Mouse (Mus musculus): ENCODE data around the gene Rrp1b. TPM values are rescaled to one million over a fixed set of nuclear protein-coding genes. Genes with fewer than 3 reads are reported as not detected.

Gene Rrp1b
- total and polyA plus RNA-seq, 2 experiments: 5.7 to 5.9 TPM

DNA sequence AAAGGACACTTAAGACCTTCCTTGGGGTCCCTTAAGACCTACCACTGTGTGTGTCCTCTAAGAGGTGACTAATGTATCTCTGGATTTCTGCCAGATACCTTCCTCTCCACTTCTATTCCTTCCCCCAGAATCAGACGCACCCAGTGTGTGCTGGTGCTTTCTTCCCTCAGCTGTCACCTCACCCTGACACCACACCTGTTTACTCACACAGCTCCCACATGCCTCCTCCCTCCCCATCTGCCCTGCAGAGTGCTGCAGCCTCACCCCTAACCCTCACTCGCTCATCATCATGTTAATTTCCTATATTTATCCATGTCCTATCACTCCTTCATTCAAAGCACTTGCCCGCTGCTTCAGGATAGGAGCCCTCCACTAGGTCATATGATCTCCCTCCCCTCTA, 23.6 kb upstream of the Rrp1b start:
- H3K27ac ChIP-seq (replicated peaks; ENCODE audit: insufficient read depth, low read depth, low read length): no peak overlapping the region
- H3K4me1 ChIP-seq (ENCODE audit: control insufficient read depth, insufficient read depth, low read length): no peaks in the 10 kb centered on the region
- no peak overlapping the region for H3K4me3 ChIP-seq (ENCODE audit: insufficient read depth, low read depth, low read length)
- TF ChIP-seq CTCF (IDR thresholded peaks at IDR 0.05; ENCODE audit: low read depth, low read length) (no peak), POLR2A (IDR thresholded peaks at IDR 0.05; ENCODE audit: extremely low read depth, insufficient read depth, low read length) (no peak)
- H3K9ac ChIP-seq (ENCODE audit: low read depth, low read length): no peak overlapping the region
- H3K36me3 ChIP-seq (ENCODE audit: control insufficient read depth, insufficient read depth, low read length): no peaks in the 10 kb centered on the region
- no peaks in the 10 kb centered on the region for H3K27me3 ChIP-seq (ENCODE audit: control insufficient read depth, insufficient read depth, low read length)
- WGBS: 93% methylated on average over 3 of the region's 3 CpGs
- no peaks in the 10 kb centered on the region for H3K79me2 ChIP-seq (ENCODE audit: control insufficient read depth, insufficient read depth, low read length)
- no peak for DNase-seq (ENCODE audit: extremely low read depth, low read depth, low spot score)

DNA sequence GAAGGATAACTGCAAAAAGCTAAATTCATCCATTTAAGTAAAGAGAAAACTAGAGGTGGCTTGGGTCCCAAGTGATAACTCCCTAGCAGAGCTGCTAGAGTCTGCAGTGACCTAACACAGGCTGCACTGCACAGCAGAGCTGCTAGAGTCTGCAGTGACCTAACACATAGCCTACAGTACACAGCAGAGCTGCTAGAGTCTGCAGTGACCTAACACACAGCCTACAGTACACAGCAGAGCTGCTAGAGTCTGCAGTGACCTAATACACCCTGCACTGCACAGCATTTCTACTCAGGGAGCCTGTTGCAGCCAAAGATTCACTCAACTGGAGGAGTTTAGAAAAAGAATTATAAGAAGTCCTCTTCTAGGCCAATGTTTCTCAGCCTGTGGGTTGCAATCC, 22.2 kb upstream of the Rrp1b start:
- Histone ChIP-seq H3K79me2 (ENCODE audit: control insufficient read depth, insufficient read depth, low read length) (no peaks in the 10 kb centered on the region), H3K36me3 (ENCODE audit: control insufficient read depth, insufficient read depth, low read length) (no peaks in the 10 kb centered on the region), H3K4me3 (ENCODE audit: insufficient read depth, low read depth, low read length) (no peak overlapping the region), H3K9ac (ENCODE audit: low read depth, low read length) (no peak overlapping the region), H3K4me1 (ENCODE audit: control insufficient read depth, insufficient read depth, low read length) (no peaks in the 10 kb centered on the region), H3K27me3 (ENCODE audit: control insufficient read depth, insufficient read depth, low read length) (no peaks in the 10 kb centered on the region), H3K27ac (replicated peaks; ENCODE audit: insufficient read depth, low read depth, low read length) (no peak overlapping the region)
- TF ChIP-seq CTCF (IDR thresholded peaks at IDR 0.05; ENCODE audit: low read depth, low read length) (no peak), POLR2A (IDR thresholded peaks at IDR 0.05; ENCODE audit: extremely low read depth, insufficient read depth, low read length) (no peak)
- no peak for DNase-seq (ENCODE audit: extremely low read depth, low read depth, low spot score)

DNA sequence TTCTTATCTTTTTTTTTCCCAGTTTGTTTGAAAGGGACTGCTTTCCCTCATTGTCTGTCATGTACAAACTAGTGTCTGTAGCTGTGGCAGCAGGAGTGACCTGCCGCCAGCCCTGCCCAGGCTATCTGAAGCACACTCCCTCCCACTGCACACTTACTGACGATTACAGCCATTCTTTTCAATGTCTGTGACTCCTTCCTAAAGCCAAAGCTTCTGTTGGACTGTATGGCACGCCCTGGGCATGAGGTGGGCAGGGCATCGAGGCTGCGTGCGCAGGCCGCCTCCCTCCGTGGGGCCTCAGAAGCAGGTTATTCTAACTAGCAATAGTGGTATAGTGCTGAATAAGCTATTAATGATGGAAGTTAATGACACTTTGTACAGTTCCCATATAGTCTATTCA, 19.4 kb upstream of the Rrp1b start:
- Histone ChIP-seq H3K36me3 (ENCODE audit: control insufficient read depth, insufficient read depth, low read length) (no peaks in the 10 kb centered on the region), H3K4me3 (ENCODE audit: insufficient read depth, low read depth, low read length) (no peak overlapping the region), H3K4me1 (ENCODE audit: control insufficient read depth, insufficient read depth, low read length) (no peaks in the 10 kb centered on the region), H3K27me3 (ENCODE audit: control insufficient read depth, insufficient read depth, low read length) (no peaks in the 10 kb centered on the region), H3K79me2 (ENCODE audit: control insufficient read depth, insufficient read depth, low read length) (no peaks in the 10 kb centered on the region), H3K27ac (replicated peaks; ENCODE audit: insufficient read depth, low read depth, low read length) (no peak overlapping the region), H3K9ac (ENCODE audit: low read depth, low read length) (no peak overlapping the region)
- TF ChIP-seq POLR2A (IDR thresholded peaks at IDR 0.05; ENCODE audit: extremely low read depth, insufficient read depth, low read length) (no peak), CTCF (IDR thresholded peaks at IDR 0.05; ENCODE audit: low read depth, low read length) (no peak)
- no peak for DNase-seq (ENCODE audit: extremely low read depth, low read depth, low spot score)
- WGBS: 93% methylated on average over 8 of the region's 8 CpGs

- Histone ChIP-seq H3K9ac (ENCODE audit: low read depth, low read length) (no peak overlapping the region), H3K27ac (replicated peaks; ENCODE audit: insufficient read depth, low read depth, low read length) (no peak overlapping the region), H3K27me3 (ENCODE audit: control insufficient read depth, insufficient read depth, low read length) (no peaks in the 10 kb centered on the region), H3K4me1 (ENCODE audit: control insufficient read depth, insufficient read depth, low read length) (peaks cover 7% of the 10 kb centered on the region; the same call in 1 of the 2 replicates), H3K79me2 (ENCODE audit: control insufficient read depth, insufficient read depth, low read length) (no peaks in the 10 kb centered on the region), H3K36me3 (ENCODE audit: control insufficient read depth, insufficient read depth, low read length) (no peaks in the 10 kb centered on the region), H3K4me3 (ENCODE audit: insufficient read depth, low read depth, low read length) (no peak overlapping the region)
- 80% methylated on average over 5 of the region's 5 CpGs for WGBS
- TF ChIP-seq POLR2A (IDR thresholded peaks at IDR 0.05; ENCODE audit: extremely low read depth, insufficient read depth, low read length): no peak
- no peak for TF ChIP-seq CTCF (IDR thresholded peaks at IDR 0.05; ENCODE audit: low read depth, low read length)
- no peak for DNase-seq (ENCODE audit: extremely low read depth, low read depth, low spot score)
Measured at GRCm38 (mm10) chr17:32018127-32018894, 17.6 kb upstream of the Rrp1b start.

- peak; percentile 74 for DNase-seq (ENCODE audit: extremely low read depth, low read depth, low spot score)
- WGBS: 70% methylated on average over 3 of the region's 3 CpGs
- H3K4me1 ChIP-seq (ENCODE audit: control insufficient read depth, insufficient read depth, low read length): peaks cover 7% of the 10 kb centered on the region; the same call in 1 of the 2 replicates
- no peaks in the 10 kb centered on the region for H3K79me2 ChIP-seq (ENCODE audit: control insufficient read depth, insufficient read depth, low read length)
- H3K4me3 ChIP-seq (ENCODE audit: insufficient read depth, low read depth, low read length): no peak overlapping the region
- no peaks in the 10 kb centered on the region for H3K36me3 ChIP-seq (ENCODE audit: control insufficient read depth, insufficient read depth, low read length)
- H3K9ac ChIP-seq (ENCODE audit: low read depth, low read length): no peak overlapping the region
- TF ChIP-seq CTCF (IDR thresholded peaks at IDR 0.05; ENCODE audit: low read depth, low read length) (no peak), POLR2A (IDR thresholded peaks at IDR 0.05; ENCODE audit: extremely low read depth, insufficient read depth, low read length) (no peak)
- H3K27me3 ChIP-seq (ENCODE audit: control insufficient read depth, insufficient read depth, low read length): no peaks in the 10 kb centered on the region
- no peak overlapping the region for H3K27ac ChIP-seq (replicated peaks; ENCODE audit: insufficient read depth, low read depth, low read length)
Measured at GRCm38 (mm10) chr17:32021981-32022380, 13.9 kb upstream of the Rrp1b start.

DNA sequence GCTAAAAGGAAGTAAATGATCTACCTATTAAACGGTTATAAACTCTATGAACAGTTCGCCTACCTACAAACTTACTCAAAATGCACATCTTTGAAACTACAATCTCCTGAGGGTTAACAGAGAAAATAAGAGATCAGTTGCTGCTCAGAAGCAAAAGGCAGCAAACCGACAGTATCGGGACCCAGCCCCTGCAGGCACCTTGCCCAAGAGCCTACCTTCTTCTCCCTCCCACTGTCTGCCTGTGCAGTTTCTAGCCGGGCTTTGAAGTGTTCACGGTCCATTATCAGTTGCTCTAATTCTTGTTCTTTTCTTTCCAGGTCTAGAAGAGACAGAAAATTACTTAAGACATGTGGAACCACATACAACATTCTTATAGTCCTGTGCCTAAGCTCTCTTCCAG, 13.3 kb upstream of the Rrp1b start:
- Histone ChIP-seq H3K27me3 (ENCODE audit: control insufficient read depth, insufficient read depth, low read length) (no peaks in the 10 kb centered on the region), H3K79me2 (ENCODE audit: control insufficient read depth, insufficient read depth, low read length) (no peaks in the 10 kb centered on the region), H3K9ac (ENCODE audit: low read depth, low read length) (no peak overlapping the region), H3K36me3 (ENCODE audit: control insufficient read depth, insufficient read depth, low read length) (no peaks in the 10 kb centered on the region), H3K4me3 (ENCODE audit: insufficient read depth, low read depth, low read length) (no peak overlapping the region), H3K27ac (replicated peaks; ENCODE audit: insufficient read depth, low read depth, low read length) (no peak overlapping the region), H3K4me1 (ENCODE audit: control insufficient read depth, insufficient read depth, low read length) (peaks cover 7% of the 10 kb centered on the region; the same call in 1 of the 2 replicates)
- WGBS: 81% methylated on average over 6 of the region's 6 CpGs
- no peak for DNase-seq (ENCODE audit: extremely low read depth, low read depth, low spot score)
- TF ChIP-seq CTCF (IDR thresholded peaks at IDR 0.05; ENCODE audit: low read depth, low read length): no peak
- no peak for TF ChIP-seq POLR2A (IDR thresholded peaks at IDR 0.05; ENCODE audit: extremely low read depth, insufficient read depth, low read length)
